Mouse (Mus musculus): ENCODE measurements around the gene Dynlt1c.
"Not testable (repeated sequence)": the region's sequence is repeated elsewhere in the genome, so short reads cannot be mapped to it uniquely, and the experiment has no call there.

Dynlt1c gene

GRCm38 (mm10) chr17:6655087-6655511 is 53.6 kb downstream of the Dynlt1c start:
- peak in 1 of 2 experiments; percentile 59 for DNase-seq (ENCODE audit: low spot score in 2 of 2)

- DNase-seq (ENCODE audit: low spot score in 2 of 2) = peak in 1 of 2 experiments; percentile 75
These were observed 54.3 kb downstream of the Dynlt1c start, which contains the start of gene Dynlt1f for GRCm38 (mm10) chr17:6655567-6656281. Gene Dynlt1f (minus strand): TSS chr17:6655900.

- DNase-seq (ENCODE audit: low spot score in 2 of 2) = peak in 1 of 2 experiments; percentile 35
These were observed 55.0 kb downstream of the Dynlt1c start for GRCm38 (mm10) chr17:6656471-6656870.

GRCm38 (mm10) chr17:6658801-6659200 is 57.3 kb downstream of the Dynlt1c start, which contains the start of gene Sytl3:
Gene Sytl3 (plus strand): TSS chr17:6659093.
- not testable (repeated sequence) for DNase-seq (ENCODE audit: low spot score in 2 of 2)
